Mouse (Mus musculus) bone marrow, adult 2 months (tissue): ENCODE measurements around the gene Igf2bp3. TPM values are rescaled to one million over a fixed set of nuclear protein-coding genes. Genes with fewer than 3 reads are reported as not detected.

Experiments
- H3K27ac ChIP-seq: fragments of 200-500 bp; 2 replicates; pipeline ENCODE4 v1.5.1; 2012; ENCODE audit warnings: low read depth, mild to moderate bottlenecking, control low read depth, inconsistent platforms, low read length; ENCODE audit not compliant: control insufficient read depth, poor library complexity, insufficient read depth
- H3K4me1 ChIP-seq: fragments of 200-500 bp; 2 replicates; pipeline ENCODE4 v1.6.1; 2011; ENCODE audit warnings: low read length; ENCODE audit not compliant: control insufficient read depth, insufficient read depth
- H3K4me3 ChIP-seq: fragments of 200-500 bp; replicated peaks from 2 replicates; pipeline ENCODE3; 2011; ENCODE audit warnings: mild to moderate bottlenecking, low read depth, low read length, control low read depth; ENCODE audit not compliant: control insufficient read depth
- CTCF ChIP-seq: fragments of 200-500 bp; IDR thresholded peaks from 2 replicates; pipeline ENCODE4 v1.5.1; 2011; ENCODE audit warnings: low read length, control low read depth; ENCODE audit not compliant: control insufficient read depth, insufficient read depth
- POLR2A ChIP-seq: fragments of 200-500 bp; IDR thresholded peaks from 2 replicates; pipeline ENCODE4 v1.6.1; 2011; ENCODE audit warnings: low read depth, mild to moderate bottlenecking, control low read depth, low read length, borderline replicate concordance; ENCODE audit not compliant: control insufficient read depth
- WGBS: fragments of 180-500 bp; shearing (Covaris S2); methylation state at CpG from one replicate; pipeline ENCODE4 v1.1.7; 2018; 5-methylcytosine and 5-hydroxymethylcytosine counted together
- polyA plus RNA-seq: library from polyadenylated mRNA; stranded (reverse); fragments of >200 nt; gene quantifications from 2 replicates; pipeline ENCODE4 v1.2.4, GENCODE M21; 2011; ENCODE audit warnings: low replicate concordance; ENCODE audit not compliant: missing spikeins, insufficient read depth, insufficient read length

Igf2bp3 gene
- polyA plus RNA-seq, 1 experiment, result 2.7 TPM

- H3K4me1 ChIP-seq, result no peaks in the 10 kb centered on the region
- WGBS, result 78% methylated on average over 8 of the region's 8 CpGs
- no peak overlapping the region for H3K27ac ChIP-seq
- H3K4me3 ChIP-seq, result no peak overlapping the region
- TF ChIP-seq CTCF (no peak), POLR2A (no peak)
Observed at GRCm38 (mm10) chr6:49046976-49047375, 167.8 kb downstream of the Igf2bp3 start.

GRCm38 (mm10) chr6:49046502-49046901 lies 168.3 kb downstream of the Igf2bp3 start:
- H3K4me3 ChIP-seq, result no peak overlapping the region
- 68% methylated on average over 6 of the region's 6 CpGs for WGBS
- H3K27ac ChIP-seq, result no peak overlapping the region
- no peaks in the 10 kb centered on the region for H3K4me1 ChIP-seq
- TF ChIP-seq CTCF (no peak), POLR2A (no peak)

- no peak overlapping the region for H3K27ac ChIP-seq
- H3K4me3 ChIP-seq, result peak overlapping the region; percentile 31
- WGBS, result 16% methylated on average over 18 of the region's 18 CpGs
- H3K4me1 ChIP-seq, result peaks cover 3% of the 10 kb centered on the region
- TF ChIP-seq POLR2A (no peak), CTCF (peak; percentile 73)
Observed at GRCm38 (mm10) chr6:49039470-49040180, 175.1 kb downstream of the Igf2bp3 start.

GRCm38 (mm10) chr6:49037268-49037662 lies 177.5 kb downstream of the Igf2bp3 start:
- H3K4me3 ChIP-seq, result no peak overlapping the region

GRCm38 (mm10) chr6:49036275-49037267 lies 178.2 kb downstream of the Igf2bp3 start, which contains the start of gene Gpnmb:
Gene Gpnmb (plus strand): TSS chr6:49036546.
- H3K4me3 ChIP-seq, result no peak within 1 kb of the TSS
- H3K27ac ChIP-seq, result no peak within 1 kb of the TSS
- 31% methylated on average over 28 of the region's 28 CpGs for WGBS

More at GRCm38 (mm10) chr6:49037268-49037662, 177.5 kb downstream of the Igf2bp3 start:
- WGBS, result 64% methylated on average over 12 of the region's 12 CpGs
- H3K4me1 ChIP-seq, result peaks cover 5% of the 10 kb centered on the region
- TF ChIP-seq CTCF, result no peak
- no peak for TF ChIP-seq POLR2A
- no peak overlapping the region for H3K27ac ChIP-seq

More at GRCm38 (mm10) chr6:49036275-49037267, 178.2 kb downstream of the Igf2bp3 start, which contains the start of gene Gpnmb:
- no peak for TF ChIP-seq POLR2A
- no peak for TF ChIP-seq CTCF
- peaks cover 5% of the 10 kb centered on the region for H3K4me1 ChIP-seq

Other genes with a start within 250 kb of the Igf2bp3 start
- gene Doxl2, start 240.0 kb downstream of the Igf2bp3 start, polyA plus RNA-seq, result not detected in 2 replicates
- not detected in 2 replicates for gene Svs1, start 228.1 kb downstream of the Igf2bp3 start, polyA plus RNA-seq
- gene Gpnmb, start 178.4 kb downstream of the Igf2bp3 start, polyA plus RNA-seq, result 2.6 TPM in 1 of 2 replicates, not detected in the other
- gene Malsu1, start 141.2 kb downstream of the Igf2bp3 start, polyA plus RNA-seq, result 13.7 and 21.1 TPM in 2 replicates
- gene Tra2a, start 49.1 kb upstream of the Igf2bp3 start, polyA plus RNA-seq, result 138 and 166 TPM in 2 replicates
- gene Ccdc126, start 104.3 kb upstream of the Igf2bp3 start, polyA plus RNA-seq, result 0.41 and 3.2 TPM in 2 replicates
- gene Fam221a, start 152.8 kb upstream of the Igf2bp3 start, polyA plus RNA-seq, result 1.4 and 8.0 TPM in 2 replicates
- gene Stk31, start 180.6 kb upstream of the Igf2bp3 start, polyA plus RNA-seq, result 1.0 TPM in 1 of 2 replicates, not detected in the other